Mouse (Mus musculus) brain, embryonic 14.5 days (tissue): ENCODE results near the gene Rbp7. TPM values are rescaled to one million over a fixed set of nuclear protein-coding genes. Genes with fewer than 3 reads are reported as not detected.

Experiments used
- DNase-seq: peaks from one replicate; pipeline ENCODE4 v3.0.0-alpha.2; 2011; ENCODE audit warnings: low read depth
- CTCF ChIP-seq: fragments of 200-500 bp; IDR thresholded peaks from 2 replicates; pipeline ENCODE4 v1.5.1; 2012; ENCODE audit warnings: inconsistent platforms, mild to moderate bottlenecking, moderate library complexity, borderline replicate concordance; ENCODE audit not compliant: insufficient read depth, insufficient read length; ENCODE audit errors: extremely low read depth
- POLR2A ChIP-seq: fragments of 200-500 bp; IDR thresholded peaks from 2 replicates; pipeline ENCODE4 v1.6.1; 2012; ENCODE audit warnings: mild to moderate bottlenecking, inconsistent platforms, borderline replicate concordance; ENCODE audit not compliant: poor library complexity, insufficient read depth, insufficient read length, severe bottlenecking; ENCODE audit errors: extremely low read depth
- polyA plus RNA-seq: library from polyadenylated mRNA; depleted of rRNA; stranded (reverse); fragments of >200 nt; gene quantifications from 2 replicates; pipeline ENCODE4 v1.2.3, GENCODE M21; 2012; rRNA removed

Rbp7 gene
- 0.21 TPM in 1 of 2 replicates, not detected in the other for polyA plus RNA-seq

- TF ChIP-seq POLR2A (no peak), CTCF (no peak)
Observed at GRCm38 (mm10) chr4:149454879-149455278, at the start of gene Rbp7. TSS of gene Rbp7 (minus strand) at chr4:149454978.

DNA sequence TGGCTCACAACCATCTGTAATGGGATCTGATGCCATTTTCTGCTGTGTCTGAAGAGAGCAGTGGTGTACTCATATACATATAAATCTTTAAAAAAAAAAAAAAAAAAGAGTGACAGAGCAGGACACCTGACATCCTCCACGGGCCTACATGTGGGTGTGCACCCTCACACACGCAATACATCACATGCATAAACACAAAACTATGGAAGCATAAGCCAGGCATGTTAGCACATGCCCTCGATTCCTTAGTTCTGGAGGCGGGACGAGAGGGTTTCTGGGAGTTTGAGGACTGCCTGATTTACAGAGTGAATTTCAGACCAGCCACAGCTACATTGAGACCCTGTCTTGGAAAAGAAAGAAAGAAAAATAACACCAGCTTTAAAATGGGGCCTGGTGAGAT lies 49.6 kb upstream of the Rbp7 start:
- TF ChIP-seq POLR2A (no peak), CTCF (no peak)
- no peak for DNase-seq

More at GRCm38 (mm10) chr4:149454879-149455278, at the start of gene Rbp7:
- DNase-seq: no peak

GRCm38 (mm10) chr4:149499790-149500189 lies 45.0 kb upstream of the Rbp7 start:
- DNase-seq: no peak
- TF ChIP-seq CTCF (no peak), POLR2A (no peak)

DNA sequence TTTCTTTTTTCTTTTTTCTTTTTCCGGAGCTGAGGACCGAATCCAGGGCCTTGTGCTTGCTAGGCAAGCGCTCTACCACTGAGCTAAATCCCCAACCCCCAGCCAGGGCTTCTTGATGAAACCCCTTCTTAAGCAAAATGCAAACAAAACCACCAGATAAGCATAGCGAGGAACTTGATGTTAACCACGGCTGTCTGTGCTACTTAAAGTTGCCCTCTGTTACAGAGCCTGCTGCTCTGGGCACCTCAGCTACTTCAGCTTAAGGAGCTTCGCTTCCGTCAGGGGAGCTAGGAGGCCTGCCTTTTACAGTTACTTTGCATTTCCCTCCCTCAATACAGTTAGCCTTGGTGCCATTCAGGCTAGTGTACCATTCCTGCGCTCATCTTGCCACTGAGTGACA lies 44.1 kb upstream of the Rbp7 start:
- TF ChIP-seq POLR2A (no peak), CTCF (no peak)
- DNase-seq: no peak

- TF ChIP-seq POLR2A (no peak), CTCF (no peak)
- DNase-seq: peak; percentile 87
Observed at GRCm38 (mm10) chr4:149496612-149497011, 41.8 kb upstream of the Rbp7 start.

GRCm38 (mm10) chr4:149491151-149491550 lies 36.4 kb upstream of the Rbp7 start:
- no peak for DNase-seq

GRCm38 (mm10) chr4:149489415-149490240 lies 34.9 kb upstream of the Rbp7 start:
- no peak for DNase-seq
- no peak for TF ChIP-seq POLR2A

More at GRCm38 (mm10) chr4:149491151-149491550, 36.4 kb upstream of the Rbp7 start:
- no peak; the same call in 1 of the 2 replicates for TF ChIP-seq CTCF
- TF ChIP-seq POLR2A: no peak

GRCm38 (mm10) chr4:149487729-149488128 lies 33.0 kb upstream of the Rbp7 start:
- DNase-seq: no peak
- TF ChIP-seq POLR2A (no peak), CTCF (no peak)

GRCm38 (mm10) chr4:149485825-149486206 lies 31.0 kb upstream of the Rbp7 start:
- no peak for TF ChIP-seq POLR2A
- TF ChIP-seq CTCF: peak; percentile 12; the same call in 1 of the 2 replicates
- peak; percentile 57 for DNase-seq

- peak; percentile 97 for DNase-seq
- TF ChIP-seq POLR2A: peak; percentile 44; the same call in 1 of the 2 replicates
- TF ChIP-seq CTCF: no peak
Observed at GRCm38 (mm10) chr4:149485053-149485824, 30.5 kb upstream of the Rbp7 start, which contains the start of the genes Nmnat1 and Lzic. TSS of gene Nmnat1 (minus strand) at chr4:149485202. TSS of gene Lzic (plus strand) at chr4:149485229.

DNA sequence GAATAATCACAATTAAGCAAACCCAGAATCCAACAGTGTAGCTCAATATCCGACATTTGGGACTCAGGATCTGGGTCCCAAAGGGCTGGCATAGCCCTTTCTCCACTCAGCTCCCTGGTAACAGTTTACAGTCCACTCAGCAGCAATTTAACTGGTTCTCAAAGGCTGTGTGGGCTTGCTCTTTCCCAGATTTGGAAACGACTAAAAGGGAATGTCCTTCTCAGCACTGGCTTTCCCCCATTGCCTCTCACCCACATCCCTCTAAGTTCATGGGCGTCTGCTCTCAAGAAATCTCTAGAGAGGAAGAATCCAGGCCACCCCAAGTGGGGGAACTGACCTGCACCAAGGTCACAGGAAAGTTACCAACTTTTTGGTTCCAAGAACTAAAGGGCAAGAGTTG lies 29.8 kb upstream of the Rbp7 start:
- DNase-seq: no peak
- no peak for TF ChIP-seq CTCF
- no peak for TF ChIP-seq POLR2A
